In the genomic region with DNA sequence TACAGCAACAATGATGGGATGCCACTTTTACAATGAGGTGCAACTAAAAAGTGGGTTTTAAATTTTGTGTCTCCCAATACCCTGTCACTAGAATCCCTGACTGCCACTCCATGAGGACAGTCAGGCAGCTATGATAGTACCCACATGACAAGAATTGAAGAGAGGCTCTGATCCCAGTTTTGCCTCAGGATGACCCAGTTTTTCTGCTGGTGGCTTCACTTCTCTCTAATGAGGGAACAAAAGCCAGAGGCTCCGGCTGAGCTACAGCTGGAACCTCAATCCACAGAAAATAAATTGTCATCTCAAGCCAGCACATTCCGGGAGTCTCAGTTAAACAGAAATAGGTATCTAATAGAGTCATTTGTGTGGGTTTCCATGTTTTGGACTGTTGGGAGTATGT, we compare ENCODE assay signal across 12 mouse cellular contexts.
DNase-seq lines count a peak whose midpoint lies in the region; ATAC-seq lines count a peak whose summit lies in the region.
"Had no signal": no experiment of that assay in that cellular context is flagged by ENCODE, and none has a peak within 500 bp of the region (broad histone marks: within the 10 kb centered on the region; RNA-seq: fewer than 3 reads in every experiment).

No protein-coding gene starts in this region.

- peak; percentile 36; the same call in 1 of the 2 replicates for ATAC-seq in cerebellum, adult (ENCODE audit: insufficient number of reproducible peaks, low FRiP score, low TSS enrichment)
- ATAC-seq in forebrain, embryonic 12.5 days (ENCODE audit: low FRiP score), result no peak
- ATAC-seq in midbrain, embryonic 11.5 days (ENCODE audit: low FRiP score), result no peak
- ATAC-seq in liver, embryonic 11.5 days (replicated peaks; ENCODE audit: low FRiP score), result no peak
- ATAC-seq: liver, postnatal 0 days had no signal

- H3K9me3 ChIP-seq in forebrain, embryonic 12.5 days, result 0 out of 2 replicates have a peak, but pooled peaks cover 3% of the 10 kb centered on the region
- peaks cover 3% of the 10 kb centered on the region; the same call in 1 of the 2 replicates for H3K9me3 ChIP-seq in midbrain, embryonic 11.5 days (ENCODE audit: control insufficient read depth, low read length)
- H3K9me3 ChIP-seq in liver, embryonic 11.5 days (ENCODE audit: control insufficient read depth, low read length), result peaks cover 2% of the 10 kb centered on the region; the same call in 1 of the 2 replicates

- H3K4me2 ChIP-seq in forebrain, embryonic 12.5 days, result peak overlapping the region; percentile 63
- H3K4me2 ChIP-seq in midbrain, embryonic 11.5 days, result peak overlapping the region; percentile 56; the same call in 1 of the 2 replicates
- no peak overlapping the region for H3K4me2 ChIP-seq in liver, embryonic 11.5 days

- no peak overlapping the region for H3K4me3 ChIP-seq in forebrain, embryonic 12.5 days (replicated peaks)
- H3K4me3 ChIP-seq in midbrain, embryonic 11.5 days (ENCODE audit: low read depth, low read length), result no peak overlapping the region
- no peak overlapping the region for H3K4me3 ChIP-seq in liver, embryonic 11.5 days (ENCODE audit: low read depth, low read length)
- H3K4me3 ChIP-seq: myocyte had no signal

- no peaks in the 10 kb centered on the region for H3K36me3 ChIP-seq in forebrain, embryonic 12.5 days (replicated peaks)
- no peaks in the 10 kb centered on the region for H3K36me3 ChIP-seq in midbrain, embryonic 11.5 days (ENCODE audit: control insufficient read depth, insufficient read depth, low read length)
- no peaks in the 10 kb centered on the region for H3K36me3 ChIP-seq in liver, embryonic 11.5 days (ENCODE audit: control insufficient read depth, insufficient read depth, low read length)

- H3K9ac ChIP-seq in forebrain, embryonic 12.5 days, result no peak overlapping the region
- peak overlapping the region; percentile 71 for H3K9ac ChIP-seq in midbrain, embryonic 11.5 days (ENCODE audit: low read length)
- no peak overlapping the region for H3K9ac ChIP-seq in liver, embryonic 11.5 days (ENCODE audit: low read depth, low read length)
- H3K9ac ChIP-seq: liver, postnatal 0 days had no signal

- 34% methylated on average over 2 of the region's 2 CpGs for WGBS in forebrain, embryonic 12.5 days
- WGBS in midbrain, embryonic 11.5 days, result 51% methylated on average over 2 of the region's 2 CpGs
- WGBS in liver, embryonic 11.5 days, result 71% methylated on average over 2 of the region's 2 CpGs

- no peaks in the 10 kb centered on the region for H3K27me3 ChIP-seq in forebrain, embryonic 12.5 days
- H3K27me3 ChIP-seq in midbrain, embryonic 11.5 days (ENCODE audit: control insufficient read depth, insufficient read depth, low read length), result no peaks in the 10 kb centered on the region
- no peaks in the 10 kb centered on the region; the same call in 1 of the 2 replicates for H3K27me3 ChIP-seq in liver, embryonic 11.5 days (replicated peaks; ENCODE audit: control insufficient read depth, insufficient read depth, low read length)

- DNase-seq in brain, adult 2 months (ENCODE audit: low read depth, low spot score), result peak; percentile 74
- peak; percentile 89 for DNase-seq in midbrain, embryonic 11.5 days (ENCODE audit: low spot score, missing footprints)
- DNase-seq in thymus, postnatal 14 days, result no peak
- DNase-seq in liver, embryonic 11.5 days (ENCODE audit: low spot score), result no peak
- DNase-seq in spleen, postnatal 14 days (ENCODE audit: low spot score in 2 of 2), result no peak
- DNase-seq: adrenal gland, adult 8-10 months; gastrocnemius, postnatal 36 days; heart, postnatal 4 days; liver, postnatal 0 days had no signal

- peak overlapping the region; percentile 97 for H3K27ac ChIP-seq in forebrain, embryonic 12.5 days
- peak overlapping the region; percentile 99 for H3K27ac ChIP-seq in midbrain, embryonic 11.5 days (ENCODE audit: low read depth, low read length)
- H3K27ac ChIP-seq in liver, embryonic 11.5 days (ENCODE audit: low read depth, low read length), result no peak overlapping the region

- peaks cover 14% of the 10 kb centered on the region for H3K4me1 ChIP-seq in forebrain, embryonic 12.5 days
- H3K4me1 ChIP-seq in midbrain, embryonic 11.5 days (ENCODE audit: control insufficient read depth, insufficient read depth, low read length), result peaks cover 10% of the 10 kb centered on the region
- H3K4me1 ChIP-seq in liver, embryonic 11.5 days (replicated peaks; ENCODE audit: control insufficient read depth, insufficient read depth, low read length), result no peaks in the 10 kb centered on the region

Comparison
In these comparisons a context has a peak if more than half of its experiments do, and no peak if none do; other contexts are left out.
1. DNase-seq: peak in brain, adult 2 months (single experiment) and midbrain, embryonic 11.5 days (single experiment); none in thymus, postnatal 14 days (single experiment), liver, embryonic 11.5 days (single experiment) and spleen, postnatal 14 days (0 of 2).